Mouse (Mus musculus): ENCODE measurements around the gene Mctp1. TPM values are rescaled to one million over a fixed set of nuclear protein-coding genes. Genes with fewer than 3 reads are reported as not detected.
A peak's percentile ranks its signal among the peaks of the same experiment; 100 is the strongest.
"Not testable (repeated sequence)": the region's sequence is repeated elsewhere in the genome, so short reads cannot be mapped to it uniquely, and the experiment has no call there.

The Mctp1 gene
- total RNA-seq, 1 experiment from 2014 or later: 1.6 TPM

DNA sequence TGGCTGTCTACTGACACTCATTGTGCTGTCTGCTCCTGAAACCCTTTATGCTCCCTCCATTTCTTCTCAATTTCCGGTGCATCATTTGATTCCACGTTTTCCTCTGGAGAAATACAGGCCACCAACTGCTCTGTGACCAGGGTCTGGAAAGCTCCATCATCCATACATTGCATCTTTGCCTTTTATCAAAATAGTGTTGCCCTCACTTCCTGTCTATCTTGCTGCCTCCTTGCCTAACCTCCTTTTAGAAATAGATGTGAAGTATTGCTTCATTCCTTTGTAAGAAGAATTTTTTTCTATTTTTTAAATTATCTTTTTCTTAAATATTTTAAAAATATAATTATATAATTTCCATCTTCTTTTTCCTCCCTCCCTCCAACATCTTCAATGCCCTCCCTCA, 98.7 kb downstream of the Mctp1 start:
- no peak for DNase-seq

DNA sequence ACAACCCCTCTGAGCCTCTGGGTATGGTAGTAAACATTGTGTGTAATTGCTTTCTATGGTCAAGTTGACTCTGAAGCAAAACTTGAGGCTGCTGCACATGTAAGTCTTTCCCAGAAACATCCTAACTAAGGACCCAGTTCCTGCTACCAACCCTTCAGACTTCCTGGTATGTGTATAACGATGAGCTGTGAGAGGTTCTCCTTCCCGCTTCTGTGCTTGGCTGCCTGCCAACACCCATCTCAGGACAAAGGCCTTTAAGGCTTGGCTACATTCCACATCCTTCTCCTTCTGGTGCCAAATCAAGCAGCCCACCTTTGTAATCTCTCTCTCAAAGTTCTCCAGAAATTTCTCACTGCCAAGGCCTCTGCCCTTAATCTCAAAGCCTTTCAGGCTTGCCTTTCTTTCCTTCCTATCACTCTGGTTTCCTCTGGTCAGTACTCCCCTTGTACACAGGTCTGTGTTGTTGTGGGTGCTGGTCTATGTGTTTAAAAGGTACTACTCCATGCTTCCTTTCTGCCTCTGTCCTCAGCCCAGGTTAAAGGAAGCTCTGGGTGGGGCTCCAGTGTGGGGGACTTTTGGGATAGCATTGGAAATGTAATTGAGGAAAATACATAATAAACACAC, 99.9 kb downstream of the Mctp1 start:
- DNase-seq: peak; percentile 6

DNA sequence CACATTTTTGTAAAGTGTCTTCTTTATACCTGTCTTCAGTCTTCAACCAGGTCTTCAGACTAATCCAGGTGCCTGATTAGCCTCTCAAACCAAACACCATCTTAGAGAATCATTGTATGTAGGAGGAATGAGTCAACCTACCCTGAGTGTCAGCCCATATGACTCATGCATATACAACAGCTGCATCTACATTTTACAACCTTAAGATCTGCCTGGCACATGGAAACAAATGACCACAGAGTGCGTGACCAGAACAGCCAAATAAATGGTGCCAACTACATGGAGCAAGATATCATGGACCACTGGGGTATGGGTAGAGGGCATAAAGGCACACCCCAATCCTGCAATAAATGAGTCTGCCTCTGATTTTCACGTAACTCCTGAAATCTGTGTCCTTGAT, 131.6 kb downstream of the Mctp1 start:
- DNase-seq: no peak

DNA sequence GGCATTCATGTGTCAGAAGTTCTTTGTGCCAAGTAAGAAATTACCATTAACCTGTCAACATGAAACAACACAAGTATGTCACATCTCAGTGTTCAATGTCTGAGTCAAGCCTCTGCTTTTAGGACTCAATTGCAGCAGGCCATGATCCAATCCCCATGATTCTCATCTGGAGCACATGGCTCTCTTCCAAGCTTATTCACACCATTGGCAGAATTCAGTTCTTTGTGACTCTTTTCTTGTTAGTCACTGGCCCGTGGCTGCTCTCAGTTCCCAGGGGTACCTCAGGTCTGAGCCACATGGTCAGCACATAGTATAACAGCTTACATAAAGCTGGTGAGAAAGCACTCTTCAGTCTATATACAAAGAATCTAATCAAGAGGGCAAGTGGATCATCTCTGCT, 138.8 kb downstream of the Mctp1 start:
- DNase-seq: no peak

DNA sequence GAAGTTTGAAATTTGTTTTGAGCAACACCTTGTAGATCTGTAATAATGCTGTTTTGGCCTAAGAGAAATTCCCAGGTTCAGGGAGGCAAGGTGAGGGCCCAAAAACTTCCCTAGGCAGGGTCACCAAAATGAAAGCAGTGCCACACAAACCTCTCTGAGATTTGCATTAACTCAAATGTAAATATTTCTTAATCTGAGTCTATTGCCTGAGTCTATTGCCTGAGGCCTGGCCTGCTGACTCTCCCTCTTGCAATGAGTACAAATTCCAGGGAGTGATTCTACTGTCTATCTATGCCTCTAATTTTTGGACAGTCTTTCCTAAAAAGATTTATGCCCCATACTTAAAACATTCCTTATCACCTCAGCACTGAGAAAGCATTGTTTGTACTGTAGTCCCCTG, 143.0 kb downstream of the Mctp1 start:
- DNase-seq: no peak

DNA sequence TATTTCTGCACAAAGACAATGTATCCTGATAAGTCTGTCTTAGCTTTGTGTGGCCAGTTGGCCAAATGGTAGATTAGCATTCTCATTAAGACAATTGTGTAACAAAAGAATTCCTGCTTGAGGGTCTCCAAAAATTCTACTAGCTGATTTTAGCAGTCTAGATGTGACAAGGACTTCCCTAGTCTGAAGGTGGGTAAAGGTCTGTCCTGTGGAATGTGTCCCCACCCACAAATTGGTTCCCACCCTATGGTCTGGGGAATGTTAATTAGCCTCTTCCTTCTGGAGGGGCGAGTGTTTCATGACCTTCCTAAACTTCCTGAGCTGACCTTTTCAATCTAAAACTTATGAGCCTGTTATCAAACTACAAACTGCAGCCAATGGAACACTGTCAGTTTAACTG, 143.4 kb downstream of the Mctp1 start:
- no peak for DNase-seq

DNA sequence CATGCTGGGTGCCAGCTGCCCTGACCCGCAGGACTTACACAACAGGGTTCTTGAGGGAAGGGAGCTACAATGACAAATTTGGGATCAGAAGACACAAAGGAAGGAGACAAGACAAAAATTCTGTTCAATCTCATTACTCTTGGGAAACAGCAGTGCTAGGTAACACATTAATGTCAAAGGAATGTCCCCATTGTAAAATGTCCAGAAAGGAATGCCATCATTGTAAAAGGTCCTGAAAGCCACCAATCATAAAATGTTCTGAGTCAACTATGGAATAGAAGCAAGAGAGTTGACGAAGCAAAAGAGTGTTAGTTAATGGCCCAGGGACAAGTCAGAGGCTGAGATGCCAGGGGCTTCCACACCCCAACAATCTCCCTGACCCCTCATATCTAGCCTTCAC, 145.6 kb downstream of the Mctp1 start:
- DNase-seq: no peak

DNA sequence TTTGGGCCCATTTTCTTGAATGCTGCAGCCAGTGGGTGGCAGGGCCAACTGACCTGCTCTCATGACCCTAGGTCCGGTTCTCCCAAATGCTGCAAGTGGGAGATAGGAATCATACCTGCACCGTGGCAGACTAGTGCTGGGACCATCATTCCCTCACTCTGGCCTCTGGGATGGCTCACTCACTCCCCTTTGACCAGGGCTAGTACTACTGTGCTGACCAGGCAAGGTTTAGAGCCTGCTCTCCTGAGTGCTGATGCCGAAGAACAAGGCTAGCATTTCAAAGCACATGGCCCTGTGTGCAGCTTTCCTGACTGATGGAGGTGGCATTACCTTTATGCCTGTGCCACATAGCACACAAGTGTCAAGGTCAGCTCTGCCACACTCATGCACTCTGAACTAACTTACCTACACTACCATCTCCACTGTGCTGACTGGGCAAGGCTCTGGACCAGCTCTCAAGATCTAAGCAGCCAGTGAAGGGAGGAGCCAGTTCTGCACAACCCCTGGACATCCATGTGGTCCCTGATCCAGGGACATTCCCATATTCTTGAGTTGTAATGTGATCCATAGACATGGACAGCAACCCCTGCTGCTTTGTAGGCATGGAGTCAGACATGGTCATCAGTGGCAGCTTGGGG, 146.7 kb downstream of the Mctp1 start:
- DNase-seq: no peak

DNA sequence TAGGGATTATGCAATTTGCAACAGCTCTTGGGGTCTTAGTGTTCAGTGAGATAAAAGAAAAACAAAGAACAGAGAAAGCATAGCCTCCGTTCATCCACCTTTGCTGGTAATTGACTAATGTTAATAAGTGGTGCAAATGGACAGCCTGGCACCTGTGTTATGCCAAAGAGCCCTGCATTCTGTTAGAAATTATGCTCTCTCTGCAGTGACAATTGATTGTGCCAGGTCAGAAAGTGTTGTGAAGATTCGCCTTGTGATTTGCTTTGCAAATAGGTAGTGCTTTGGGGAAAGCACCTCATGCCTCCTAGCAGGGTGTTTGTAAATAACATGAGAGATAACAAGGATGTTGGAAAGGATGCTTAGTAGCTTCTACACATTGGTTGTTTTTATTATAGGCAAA, 163.5 kb downstream of the Mctp1 start:
- no peak for DNase-seq

DNA sequence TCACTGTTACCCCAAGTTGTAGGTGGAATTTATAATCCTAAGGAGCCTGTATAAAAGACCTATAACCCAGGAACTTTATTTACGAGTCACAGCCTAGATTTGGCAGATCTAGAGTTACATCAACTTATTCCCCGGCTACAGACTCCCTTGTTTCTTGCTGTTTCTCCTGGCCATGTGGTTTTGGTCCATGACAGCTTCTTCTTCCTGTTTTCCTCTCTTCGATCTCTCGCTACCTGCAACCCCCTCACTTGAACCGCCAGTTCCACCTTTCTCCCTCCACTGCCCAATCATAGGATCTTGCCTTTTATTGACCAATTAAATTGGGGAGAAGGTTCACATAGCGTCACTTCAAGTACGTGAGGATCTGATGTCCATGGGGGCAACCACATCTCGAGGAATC, 176.6 kb downstream of the Mctp1 start:
- DNase-seq: no peak

DNA sequence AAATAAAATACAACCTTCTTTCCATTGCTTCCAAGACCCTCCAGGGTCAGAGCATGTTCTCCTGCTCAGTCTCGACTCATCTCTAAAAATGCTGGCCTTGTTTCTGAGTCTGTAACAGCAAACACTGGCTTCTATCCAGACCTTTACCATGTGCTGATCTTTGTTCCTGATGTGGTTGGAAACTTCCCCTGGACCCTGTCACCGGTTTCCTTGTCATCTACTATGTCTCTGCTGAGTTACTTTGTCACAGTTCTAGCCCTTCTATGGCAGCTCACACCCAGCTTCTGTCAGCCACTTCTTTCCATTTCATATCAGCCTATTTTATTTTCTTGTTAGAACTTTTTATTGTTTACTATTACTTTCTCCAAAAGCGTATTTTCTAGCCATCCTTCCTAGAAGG, 177.3 kb downstream of the Mctp1 start:
- no peak for DNase-seq

DNA sequence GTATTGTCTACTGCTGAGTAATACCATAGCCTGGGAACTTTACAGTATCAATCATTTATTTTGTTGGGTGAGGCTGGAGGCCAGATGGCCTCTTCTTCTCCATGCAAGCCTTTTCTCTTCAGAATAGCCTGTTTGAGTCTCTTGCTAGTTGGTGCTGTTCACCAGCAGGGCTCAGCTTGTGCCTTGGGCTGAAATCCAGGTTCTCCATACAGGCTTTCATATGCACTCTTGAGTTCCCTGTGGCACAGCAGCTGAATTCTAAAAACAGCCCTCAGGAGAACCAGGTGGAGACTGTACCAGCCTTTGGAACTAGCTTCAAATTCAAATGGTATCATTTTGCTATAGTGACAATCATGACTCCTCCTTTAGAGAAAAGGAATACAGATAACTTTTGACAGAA, 179.7 kb downstream of the Mctp1 start:
- DNase-seq: no peak

DNA sequence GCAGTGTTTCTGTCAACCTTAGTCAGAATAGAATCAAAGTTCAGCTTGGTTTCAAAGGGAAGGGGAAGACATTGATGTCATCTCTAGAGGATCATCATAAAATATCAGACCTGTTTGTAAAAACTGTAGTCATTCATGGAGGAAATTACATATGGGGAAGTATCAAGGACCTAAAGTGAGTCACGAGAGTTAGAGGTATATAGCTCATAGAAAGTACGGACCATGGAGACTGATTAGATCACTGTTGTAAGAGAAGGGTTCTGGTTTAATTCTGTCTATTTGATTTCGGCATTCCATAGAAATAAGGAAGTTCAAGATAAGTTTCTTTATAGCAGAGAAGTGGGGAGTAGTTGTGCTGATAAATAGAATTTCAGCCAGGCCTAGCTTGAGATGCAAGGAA, 181.7 kb downstream of the Mctp1 start:
- DNase-seq: no peak

DNA sequence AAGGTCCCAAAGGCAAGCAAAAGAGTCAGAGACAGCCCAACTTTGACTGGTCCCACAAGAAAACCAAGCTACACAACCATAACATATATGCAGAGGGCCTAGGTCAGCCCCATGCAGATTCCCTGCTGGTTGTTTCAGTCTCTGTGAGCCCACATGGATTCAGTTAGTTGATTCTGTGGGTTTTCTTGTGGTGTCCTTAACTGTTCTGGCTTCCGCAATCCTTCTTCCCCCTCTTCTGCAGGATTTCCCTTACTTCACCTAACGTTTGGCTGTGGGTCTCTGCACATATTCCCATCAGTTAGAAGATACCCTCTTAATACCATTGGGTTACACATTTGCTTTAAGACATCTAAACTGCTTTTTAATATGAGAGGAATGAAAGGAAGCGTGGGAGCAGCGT, 183.1 kb downstream of the Mctp1 start:
- no peak for DNase-seq

DNA sequence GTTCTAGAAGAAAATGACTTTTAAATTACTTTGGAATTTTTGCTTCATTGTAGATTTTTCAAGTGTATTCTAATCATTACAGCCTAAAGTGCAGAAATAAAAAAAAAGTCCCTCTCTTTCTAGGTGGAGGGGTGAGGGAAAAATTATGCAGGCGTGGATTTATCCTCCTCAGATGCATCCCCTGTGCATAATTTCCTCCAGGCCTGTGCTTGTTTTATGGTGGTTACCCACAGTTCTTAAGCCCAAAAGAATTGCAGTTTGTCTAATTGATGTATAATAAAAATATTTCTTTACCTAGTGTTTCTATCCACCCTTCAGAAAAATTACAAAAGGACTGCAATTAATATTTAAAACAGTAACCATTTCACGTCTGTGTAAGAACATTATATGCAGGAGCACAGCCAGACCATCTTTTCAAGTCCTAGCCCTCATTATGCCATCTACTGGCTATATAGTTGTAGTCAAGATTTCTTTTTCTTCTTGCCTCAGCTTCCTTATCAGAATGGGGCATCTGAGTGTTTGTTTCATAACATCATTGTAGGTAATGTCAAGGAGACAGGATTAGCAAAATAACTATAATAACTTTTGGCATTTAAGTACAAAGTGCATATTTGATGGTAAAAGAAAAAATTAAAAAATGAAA, 184.4 kb downstream of the Mctp1 start:
- no peak for DNase-seq

DNA sequence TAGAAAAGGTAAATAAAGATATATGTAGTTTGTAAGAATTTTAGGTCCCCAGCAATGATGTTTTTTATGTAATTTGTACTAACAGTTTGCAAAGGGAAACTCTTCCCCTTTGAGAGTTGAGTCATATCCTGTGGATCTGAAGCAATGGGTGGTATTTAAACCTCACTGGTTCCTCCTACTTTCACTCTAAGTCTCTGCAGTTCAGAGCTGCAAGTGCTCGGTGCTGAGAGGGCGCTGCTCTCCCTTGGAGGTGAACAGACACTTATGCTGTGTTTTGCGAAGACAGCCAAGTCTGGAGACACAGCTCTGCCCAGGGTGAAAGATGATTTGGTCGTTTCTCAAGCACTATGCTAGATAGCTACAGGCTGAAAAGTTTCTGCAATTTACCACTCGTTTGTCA, 195.1 kb downstream of the Mctp1 start:
- DNase-seq: no peak

DNA sequence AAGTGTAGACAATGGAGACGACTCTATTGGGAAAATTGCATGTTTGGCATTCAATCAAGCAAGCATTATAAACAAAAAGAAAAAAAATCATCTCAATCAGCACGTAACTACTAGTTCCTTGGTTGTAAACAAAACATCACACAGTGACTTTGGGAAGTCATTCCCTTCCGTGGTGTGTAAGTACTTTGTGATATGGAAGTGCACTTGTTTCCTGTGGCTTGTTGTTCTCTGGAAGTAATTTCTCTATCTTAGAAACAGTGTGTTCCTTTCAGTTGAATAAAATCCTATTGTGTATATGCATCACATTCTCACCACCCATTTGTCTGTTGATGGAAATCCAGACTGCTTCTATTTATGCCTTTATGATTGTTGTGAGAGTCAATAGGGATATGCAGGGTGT, 201.1 kb downstream of the Mctp1 start:
- DNase-seq: no peak

DNA sequence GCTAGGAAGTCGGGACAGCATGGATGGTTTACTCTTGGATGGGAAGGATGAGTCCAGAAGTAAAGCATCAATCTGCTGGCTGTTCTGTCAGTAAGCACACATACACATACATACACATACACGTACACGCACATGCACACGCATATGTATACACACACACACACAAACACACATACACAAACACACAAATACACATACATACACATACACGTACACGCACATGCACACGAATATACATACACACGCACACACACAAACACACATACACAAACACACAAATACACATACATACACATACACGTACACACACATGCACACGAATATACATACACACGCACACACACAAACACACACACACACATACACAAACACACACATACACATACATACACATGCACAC, 206.4 kb downstream of the Mctp1 start:
- not testable (repeated sequence) for DNase-seq

DNA sequence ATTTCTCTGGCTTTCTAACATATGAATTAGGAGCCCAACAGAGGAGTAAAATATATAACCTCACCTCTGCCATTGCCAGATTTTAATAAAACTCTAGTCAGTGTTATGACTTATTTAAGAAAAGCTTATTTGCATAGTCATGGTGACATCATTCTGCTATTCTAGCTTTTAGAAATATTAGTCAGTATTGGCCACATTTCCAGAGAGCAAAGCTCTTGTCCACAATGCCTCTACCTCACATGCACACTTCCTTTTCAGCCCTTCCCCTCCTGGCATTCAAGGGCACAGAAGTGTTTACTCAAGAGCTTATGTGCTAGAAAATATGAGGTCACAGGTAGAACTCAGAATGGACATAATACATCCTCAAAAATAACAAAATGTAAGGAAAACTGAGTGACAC, 206.9 kb downstream of the Mctp1 start:
- DNase-seq: no peak

DNA sequence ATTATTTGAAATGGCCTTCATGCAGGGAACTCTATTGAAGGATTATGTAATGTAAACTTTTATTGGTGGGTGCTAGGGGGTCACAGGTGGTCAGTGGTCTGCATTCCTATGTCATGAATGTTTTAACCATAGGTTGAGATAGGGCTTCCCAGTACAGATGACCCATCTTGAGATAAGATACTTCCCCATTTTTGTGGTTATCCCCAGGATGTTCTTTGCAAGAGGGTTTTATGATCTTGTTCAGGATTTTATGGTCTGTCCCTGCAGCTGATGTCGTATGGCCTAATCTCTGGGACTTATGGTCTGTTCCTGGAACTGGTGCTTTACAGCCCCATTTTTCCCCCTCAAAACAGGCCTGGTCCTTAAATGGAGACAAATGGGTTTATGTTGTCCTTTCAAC, 207.4 kb downstream of the Mctp1 start:
- no peak for DNase-seq

DNA sequence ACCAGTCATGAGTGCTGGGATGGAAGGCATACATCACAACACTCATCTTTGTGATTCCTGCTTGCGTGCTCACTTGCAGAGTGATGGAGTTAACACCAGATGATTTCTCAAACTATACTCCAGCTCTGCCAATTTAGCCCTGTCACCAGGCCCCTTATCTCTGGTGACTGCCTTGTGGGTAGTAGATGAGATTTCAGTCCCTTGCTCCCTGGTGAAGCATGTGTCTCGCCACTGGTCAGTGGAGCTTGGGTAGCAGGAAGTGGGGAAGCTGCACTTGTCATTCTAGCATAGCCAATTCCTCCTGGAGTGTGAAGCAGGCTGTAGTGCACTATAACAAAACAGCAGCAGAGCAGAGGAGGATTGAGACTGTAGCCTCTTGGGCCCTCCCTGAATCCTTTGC, 208.6 kb downstream of the Mctp1 start:
- no peak for DNase-seq

DNA sequence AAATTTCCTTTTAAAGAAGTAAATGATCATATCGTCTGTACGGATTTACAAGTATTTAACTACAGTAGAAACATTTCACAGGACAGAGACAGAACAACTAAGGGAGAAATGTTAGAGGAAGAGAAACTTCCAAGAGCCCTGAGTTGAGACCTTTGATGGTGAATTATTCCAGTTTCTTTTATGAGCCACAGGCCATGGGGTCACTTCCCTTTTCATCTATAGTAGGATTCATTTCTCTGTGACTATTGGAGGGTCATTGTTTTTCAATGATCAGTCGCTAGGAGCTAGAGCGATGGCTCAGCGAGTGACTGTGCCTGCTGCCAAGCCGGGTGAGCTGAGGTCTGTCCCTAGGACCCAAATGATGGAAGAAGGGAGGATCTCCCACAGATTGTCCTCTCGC, 212.7 kb downstream of the Mctp1 start:
- DNase-seq: no peak

DNA sequence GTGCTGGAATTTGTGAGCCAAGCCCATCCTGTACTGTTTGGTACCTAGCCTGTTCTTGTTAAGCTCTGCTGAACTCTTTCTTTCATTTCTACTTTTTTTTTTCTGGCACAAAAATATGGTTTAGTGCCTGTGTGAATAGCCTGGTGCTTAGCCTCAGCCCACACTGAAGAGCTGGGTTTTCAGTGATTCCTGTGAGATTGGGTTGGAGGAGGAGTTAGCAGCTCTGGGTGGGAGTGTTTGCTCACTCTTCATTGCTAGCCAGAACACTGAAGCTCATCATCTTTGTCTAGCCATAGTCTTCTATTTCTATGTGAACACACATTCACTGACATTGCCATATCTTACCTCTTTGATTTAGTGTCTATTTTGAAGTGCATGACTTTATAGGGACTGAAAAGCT, 225.1 kb downstream of the Mctp1 start:
- no peak for DNase-seq

DNA sequence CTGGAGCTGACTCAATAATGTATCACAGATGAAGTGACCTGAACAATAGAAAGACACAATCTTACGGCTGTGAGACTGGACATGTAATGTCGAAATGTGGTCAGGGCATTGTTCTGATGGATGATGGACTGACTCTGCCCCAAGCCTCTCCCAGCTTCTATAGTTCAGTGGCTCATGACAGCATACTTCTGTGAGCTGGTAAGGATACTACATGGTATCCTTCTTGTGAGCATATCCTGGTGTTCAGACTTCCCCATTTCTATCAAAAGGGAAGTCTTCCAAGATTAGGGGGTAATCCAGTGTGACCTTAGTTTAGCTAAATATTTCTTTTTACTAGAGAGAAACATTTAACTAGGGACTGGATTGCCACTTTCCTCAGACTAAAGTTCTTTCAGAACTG, 227.2 kb downstream of the Mctp1 start:
- DNase-seq: no peak

Measured in adrenal gland, postnatal 25 days (tissue).